Mouse (Mus musculus): ENCODE measurements around the gene Ttll2.
"Not testable (repeated sequence)": the region's sequence is repeated elsewhere in the genome, so short reads cannot be mapped to it uniquely, and the experiment has no call there.

DNA sequence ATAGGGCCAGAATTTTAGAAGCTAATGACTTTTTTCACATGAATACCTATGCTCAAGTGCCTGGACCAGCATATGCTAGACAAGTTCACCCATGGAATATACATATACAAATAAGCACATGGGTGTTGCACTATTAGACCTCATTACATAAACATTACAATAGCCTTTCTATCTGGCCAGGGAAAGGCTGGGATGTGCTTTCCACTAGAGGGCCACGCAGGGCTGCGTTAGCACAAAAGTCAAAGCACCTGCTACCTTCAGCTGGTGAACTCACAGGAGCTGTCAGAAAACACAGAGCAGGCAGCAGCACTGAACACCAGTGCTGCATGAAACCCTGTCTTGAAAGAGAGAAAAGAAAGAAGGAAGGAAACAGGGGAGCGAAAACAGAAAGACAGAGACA is 25.4 kb upstream of the Ttll2 start:
- TF ChIP-seq MYOD1 (IDR thresholded peaks at IDR 0.05; ENCODE audit: control insufficient read depth in 1 of 3, insufficient read length in 2 of 3, low read depth in 2 of 3); POLR2A (IDR thresholded peaks at IDR 0.05; ENCODE audit: insufficient read length, low read depth); TCF3 (IDR thresholded peaks at IDR 0.05; ENCODE audit: insufficient read length, low read depth); MYOG (IDR thresholded peaks at IDR 0.05; ENCODE audit: control insufficient read depth in 1 of 3, insufficient read depth in 1 of 3, insufficient read length in 2 of 3, low read depth in 2 of 3); MAX (IDR thresholded peaks at IDR 0.05; ENCODE audit: low read depth); USF1 (IDR thresholded peaks at IDR 0.05; ENCODE audit: low read depth); REST (IDR thresholded peaks at IDR 0.05; ENCODE audit: insufficient read depth, insufficient read length); POLR2AphosphoS2 (IDR thresholded peaks at IDR 0.05; ENCODE audit: insufficient read length, low read depth); E2F4 (IDR thresholded peaks at IDR 0.05; ENCODE audit: insufficient read depth); SRF (IDR thresholded peaks at IDR 0.05; ENCODE audit: control insufficient read depth, insufficient read length, low read depth); TCF12 (IDR thresholded peaks at IDR 0.05; ENCODE audit: insufficient read depth, poor library complexity, severe bottlenecking): not testable (repeated sequence)

Data from myocyte (in vitro differentiated cells).